Mouse (Mus musculus) megakaryocyte-erythroid progenitor cell, adult 5-6 weeks (primary cell): ENCODE measurements around the gene Fgfr2. TPM values are rescaled to one million over a fixed set of nuclear protein-coding genes. Genes with fewer than 3 reads are reported as not detected.

Source experiments
- ATAC-seq: replicated peaks from 2 replicates; pipeline ENCODE4 v1.8.0; 2016; ENCODE audit warnings: mild to moderate bottlenecking, inconsistent platforms; ENCODE audit not compliant: severe bottlenecking, poor library complexity, low FRiP score, low TSS enrichment
- total RNA-seq, 2 experiments: library from RNA; stranded (forward) in 1 of 2; stranded (reverse) in 1 of 2; fragments of 200-1000, 215-1000 nt in 1 of 2; fragments of >200 nt in 1 of 2; fragmentation: Nextera tagmentation in 1 of 2; gene quantifications; 2 replicates each; pipeline ENCODE4 v1.2.3; 2014 to 2017

Fgfr2 gene
- total RNA-seq, 2 experiments from 2014 or later = not detected

- ATAC-seq = no peak
Observed at GRCm38 (mm10) chr7:132443134-132443533, 680.0 kb downstream of the Fgfr2 start.

- peak; percentile 68; the same call in 1 of the 2 replicates for ATAC-seq
Observed at GRCm38 (mm10) chr7:132442133-132442763, 680.9 kb downstream of the Fgfr2 start.

DNA sequence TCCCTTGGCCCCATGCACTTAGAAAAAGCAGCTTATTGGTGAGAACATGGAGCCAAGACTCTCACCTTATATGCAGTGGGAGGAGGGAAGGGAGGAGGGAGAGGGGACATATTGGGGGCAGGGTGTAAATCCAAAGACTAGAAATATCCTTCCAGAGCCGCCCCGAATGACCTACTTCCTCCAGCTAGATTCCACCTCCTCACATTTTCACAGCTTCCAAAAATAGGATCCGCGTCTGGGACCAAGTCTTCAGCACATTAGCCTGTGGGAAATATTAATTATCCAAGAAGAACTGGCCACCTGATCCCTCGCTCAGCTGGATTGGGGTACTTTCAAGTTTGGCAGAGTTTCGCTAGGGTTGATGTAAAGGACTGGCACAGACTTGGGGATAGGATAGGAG is 683.2 kb downstream of the Fgfr2 start:
- no peak for ATAC-seq

- ATAC-seq = no peak
Observed at GRCm38 (mm10) chr7:132438060-132438459, 685.1 kb downstream of the Fgfr2 start.

DNA sequence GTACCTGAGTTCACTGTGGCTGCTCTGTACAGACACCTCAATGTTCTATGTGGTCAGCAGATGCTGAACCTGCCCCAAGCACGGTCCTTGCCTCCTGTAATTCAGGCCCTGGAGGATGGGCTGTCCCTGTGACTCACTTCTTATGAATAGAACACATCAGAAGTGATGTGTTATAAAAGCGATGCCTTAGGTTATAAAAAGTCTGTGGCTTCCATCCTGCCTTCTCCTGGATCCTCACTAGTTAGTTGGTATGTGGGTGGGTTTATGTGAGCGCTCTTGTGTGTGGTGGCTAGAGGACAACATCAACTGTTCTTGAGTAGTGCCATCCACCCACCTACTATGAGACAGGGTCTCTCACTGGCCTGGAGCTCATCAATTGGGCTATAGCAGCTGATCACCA is 685.7 kb downstream of the Fgfr2 start:
- no peak for ATAC-seq

- 0 out of 2 replicates have a peak, but pooled peaks have one; percentile 10 for ATAC-seq
Observed at GRCm38 (mm10) chr7:132435486-132436055, 687.6 kb downstream of the Fgfr2 start.

GRCm38 (mm10) chr7:132429324-132429723 is 693.8 kb downstream of the Fgfr2 start:
- ATAC-seq = no peak

DNA sequence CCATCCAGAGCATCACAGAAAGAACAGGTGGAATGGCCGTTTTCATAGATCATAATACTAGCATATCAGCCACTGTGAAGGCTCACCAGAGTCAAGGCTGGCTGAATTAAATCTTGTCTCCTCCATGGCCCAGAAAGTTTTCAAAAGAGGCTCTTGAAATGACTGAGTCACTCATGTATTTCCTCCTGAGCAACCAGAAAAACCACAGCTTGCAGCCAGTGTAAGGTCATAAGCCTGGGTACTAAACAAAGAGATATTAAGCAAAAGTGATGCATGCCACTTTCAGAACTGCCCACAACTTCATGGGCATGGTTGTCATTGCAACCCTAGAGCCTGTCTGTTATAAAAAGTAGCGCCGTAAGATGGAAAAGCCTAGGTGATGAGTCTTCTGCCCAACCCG is 694.8 kb downstream of the Fgfr2 start:
- ATAC-seq = no peak

DNA sequence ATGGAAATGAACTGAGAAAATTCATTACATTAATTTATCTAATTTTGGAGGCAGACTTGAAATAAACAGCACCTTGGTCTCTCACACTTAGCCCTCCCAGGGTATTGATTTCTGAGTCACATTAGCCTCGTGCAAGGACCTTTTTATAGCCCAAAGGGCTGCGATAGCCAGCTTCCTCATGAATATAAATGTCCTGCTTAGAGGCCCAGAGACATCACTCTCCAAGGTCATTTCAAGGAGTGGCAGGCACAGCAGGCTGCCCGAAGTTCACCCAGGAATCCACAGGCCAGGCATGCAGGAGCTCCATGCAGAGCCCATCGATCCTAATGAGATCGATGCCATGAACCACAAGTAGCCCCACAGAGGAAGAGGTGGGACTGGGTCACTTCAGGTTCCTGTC is 697.1 kb downstream of the Fgfr2 start:
- ATAC-seq = no peak

- ATAC-seq = no peak
Observed at GRCm38 (mm10) chr7:132425364-132425999, 697.7 kb downstream of the Fgfr2 start.

GRCm38 (mm10) chr7:132423570-132423969 is 699.6 kb downstream of the Fgfr2 start:
- ATAC-seq = no peak

GRCm38 (mm10) chr7:132419378-132420255 is 703.5 kb downstream of the Fgfr2 start:
- ATAC-seq = no peak

- no peak for ATAC-seq
Observed at GRCm38 (mm10) chr7:132416866-132417265, 706.3 kb downstream of the Fgfr2 start.

DNA sequence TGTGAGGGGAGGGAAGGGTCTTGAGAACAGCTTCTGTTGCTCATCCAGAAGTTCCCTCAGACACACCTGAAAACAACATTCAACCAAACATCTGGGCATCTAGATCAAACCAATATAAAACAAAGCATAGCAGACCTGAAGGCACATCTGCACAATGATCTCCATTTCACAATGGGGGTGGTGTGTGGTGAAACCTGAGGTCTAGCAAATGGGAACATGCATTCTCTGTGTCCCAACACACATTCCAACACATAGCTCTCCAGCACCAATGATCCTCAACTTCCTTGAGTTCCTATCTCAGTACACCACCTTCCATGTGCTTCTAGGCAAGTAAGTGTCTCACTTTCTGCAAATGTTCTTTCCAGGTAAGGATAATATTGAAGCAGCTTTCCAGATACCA is 707.3 kb downstream of the Fgfr2 start:
- ATAC-seq = no peak

- no peak for ATAC-seq
Observed at GRCm38 (mm10) chr7:132412520-132412919, 710.6 kb downstream of the Fgfr2 start.

DNA sequence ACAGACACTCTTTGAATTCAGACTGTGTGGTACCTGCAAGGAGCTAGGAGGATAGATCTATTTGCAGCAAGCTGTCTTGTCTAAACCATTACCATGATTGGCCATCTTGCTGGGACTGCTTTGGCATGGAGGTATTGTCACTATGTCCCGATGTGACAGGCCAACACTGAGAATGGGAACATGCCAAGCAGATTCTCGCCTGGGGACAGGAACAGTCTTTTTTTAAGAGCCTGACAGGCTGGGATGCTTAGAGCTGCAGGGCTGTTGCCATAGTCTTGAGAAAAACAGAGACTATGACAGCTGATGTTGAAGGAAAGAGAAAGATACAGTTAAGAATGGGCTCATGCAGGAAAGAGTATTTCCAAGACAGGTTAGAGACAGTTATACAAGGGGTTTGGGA is 711.4 kb downstream of the Fgfr2 start:
- no peak for ATAC-seq

- no peak for ATAC-seq
Observed at GRCm38 (mm10) chr7:132410958-132411357, 712.2 kb downstream of the Fgfr2 start.

DNA sequence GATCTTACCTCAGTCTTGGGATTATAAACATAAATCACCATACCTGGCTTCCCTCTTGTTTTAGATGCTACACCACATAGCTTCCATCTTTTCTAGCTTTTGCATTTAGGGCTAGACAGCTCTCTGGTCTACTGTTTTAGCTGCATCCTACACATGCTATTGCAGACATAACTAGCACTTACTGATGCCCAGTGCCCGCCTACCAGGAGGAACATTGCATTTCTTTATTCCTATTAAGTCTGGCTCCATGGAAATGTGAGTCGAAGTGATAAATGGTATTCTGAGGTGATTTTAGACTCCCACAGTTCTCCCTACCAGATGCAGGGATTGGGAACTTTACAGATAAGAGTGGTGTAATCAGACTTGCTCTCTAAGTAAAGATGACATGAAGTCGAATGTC is 713.3 kb downstream of the Fgfr2 start:
- ATAC-seq = no peak

DNA sequence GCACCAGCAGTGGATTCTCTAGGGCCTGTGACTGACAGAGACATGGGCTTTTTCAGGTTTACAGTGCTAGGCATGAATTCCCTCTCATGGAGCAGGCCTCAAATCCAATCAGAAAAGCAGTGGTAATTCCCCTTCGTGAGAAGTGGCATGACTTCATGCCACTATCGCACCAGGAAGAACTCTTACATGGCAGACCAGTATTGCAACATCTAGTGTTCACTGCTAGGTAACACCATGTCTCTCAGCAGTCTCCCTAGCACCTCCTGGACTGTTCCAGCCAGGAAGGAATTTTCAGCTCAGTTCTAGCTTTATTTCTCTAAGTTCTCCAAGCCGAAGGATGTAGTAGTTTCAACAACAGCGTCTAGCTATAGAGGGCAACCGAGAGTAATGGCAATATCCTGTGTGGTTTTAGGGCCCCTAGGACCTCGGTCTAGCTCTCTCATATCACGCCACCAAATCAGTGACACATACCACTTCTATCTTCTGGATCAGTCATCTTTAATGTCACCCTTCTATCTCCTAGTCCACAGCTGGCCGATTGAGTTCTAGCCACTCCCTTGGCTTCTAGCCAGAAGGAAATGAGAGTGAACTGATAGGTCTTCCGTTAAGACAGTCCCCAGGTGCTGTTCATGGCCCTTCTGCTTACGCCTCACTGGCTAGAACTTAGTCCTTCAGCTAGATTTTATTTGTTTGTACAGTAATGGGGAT is 720.6 kb downstream of the Fgfr2 start:
- peak; percentile 83 for ATAC-seq
